Mouse (Mus musculus): ENCODE results near the gene D10Jhu81e.

GRCm38 (mm10) chr10:78183577-78183976 lies 14.0 kb upstream of the D10Jhu81e start:
- TF ChIP-seq GATA1 (IDR thresholded peaks at IDR 0.05; ENCODE audit: low read length) = no peak
- no peak for TF ChIP-seq TAL1 (IDR thresholded peaks at IDR 0.05; ENCODE audit: low read length)
